Mouse (Mus musculus) hindbrain, embryonic 16.5 days (tissue): ENCODE data around the gene Osgepl1. TPM values are rescaled to one million over a fixed set of nuclear protein-coding genes. Genes with fewer than 3 reads are reported as not detected.
"Not testable (repeated sequence)": the region's sequence is repeated elsewhere in the genome, so short reads cannot be mapped to it uniquely, and the experiment has no call there.

ENCODE experiments used
- ATAC-seq: fragments of 200-750 bp; cut with Nextera tagmentation; 2 replicates; pipeline ENCODE4 v1.8.0; 2017; ENCODE audit warnings: moderate TSS enrichment, moderate library complexity
- H3K27ac ChIP-seq: fragments of 300-500 bp; sonication (generic); 2 replicates; pipeline ENCODE4 v1.5.1; 2014; ENCODE audit warnings: low read depth, mild to moderate bottlenecking, control low read depth, low read length, moderate library complexity
- H3K27me3 ChIP-seq: fragments of 300-500 bp; sonication (generic); replicated peaks from 2 replicates; pipeline ENCODE4 v1.6.1; 2014; ENCODE audit warnings: low read length; ENCODE audit not compliant: control insufficient read depth, insufficient read depth
- H3K36me3 ChIP-seq: fragments of 300-500 bp; sonication (generic); 2 replicates; pipeline ENCODE4 v1.6.1; 2014; ENCODE audit warnings: mild to moderate bottlenecking, low read length, moderate library complexity, mixed read lengths; ENCODE audit not compliant: control insufficient read depth, insufficient read depth
- H3K4me1 ChIP-seq: fragments of 300-500 bp; sonication (generic); 2 replicates; pipeline ENCODE4 v1.6.1; 2014; ENCODE audit warnings: low read depth, low read length; ENCODE audit not compliant: control insufficient read depth, insufficient read depth
- H3K4me2 ChIP-seq: fragments of 300-500 bp; sonication (generic); 2 replicates; pipeline ENCODE4 v1.6.1; 2014; ENCODE audit warnings: mild to moderate bottlenecking, low read length, control low read depth, moderate library complexity
- H3K4me3 ChIP-seq: fragments of 300-500 bp; sonication (generic); 2 replicates; pipeline ENCODE4 v1.5.1; 2014; ENCODE audit warnings: mild to moderate bottlenecking, low read length, control low read depth, moderate library complexity
- H3K9ac ChIP-seq: fragments of 300-500 bp; sonication (generic); 2 replicates; pipeline ENCODE4 v1.6.1; 2014; ENCODE audit warnings: low read depth, mild to moderate bottlenecking, control low read depth, low read length, moderate library complexity
- H3K9me3 ChIP-seq: fragments of 300-500 bp; sonication (generic); 2 replicates; pipeline ENCODE4 v1.6.1; 2014; ENCODE audit warnings: mild to moderate bottlenecking, low read length, moderate library complexity; ENCODE audit not compliant: control insufficient read depth
- WGBS: fragments of 180-500 bp; shearing (Covaris S2); extraction: QIAGEN DNeasy Blood & Tissue Kit; methylation state at CpG from one replicate; pipeline ENCODE4 v1.1.7; 2014; 5-methylcytosine and 5-hydroxymethylcytosine counted together
- polyA plus RNA-seq: library from polyadenylated mRNA; unstranded; fragments of >200 nt; fragmentation: Nextera tagmentation; extraction: Ambion mirVana; gene quantifications from 2 replicates; pipeline ENCODE4 v1.2.1, GENCODE M21; 2015

Osgepl1 gene
- polyA plus RNA-seq, 1 experiment from 2014 or later: 18.4 TPM

- H3K36me3 ChIP-seq: no peaks in the 10 kb centered on the region; the same call in none of the 2 replicates
- no peaks in the 10 kb centered on the region for H3K27me3 ChIP-seq
- H3K4me3 ChIP-seq: no peak overlapping the region
- WGBS: 96% methylated on average over 5 of the region's 5 CpGs
- H3K27ac ChIP-seq: no peak overlapping the region
- no peak overlapping the region for H3K4me2 ChIP-seq
- no peak overlapping the region for H3K9ac ChIP-seq
- H3K4me1 ChIP-seq: no peaks in the 10 kb centered on the region
- no peaks in the 10 kb centered on the region for H3K9me3 ChIP-seq
- ATAC-seq: no peak
Observed at GRCm38 (mm10) chr1:53323254-53323653, 9.8 kb downstream of the Osgepl1 start.

DNA sequence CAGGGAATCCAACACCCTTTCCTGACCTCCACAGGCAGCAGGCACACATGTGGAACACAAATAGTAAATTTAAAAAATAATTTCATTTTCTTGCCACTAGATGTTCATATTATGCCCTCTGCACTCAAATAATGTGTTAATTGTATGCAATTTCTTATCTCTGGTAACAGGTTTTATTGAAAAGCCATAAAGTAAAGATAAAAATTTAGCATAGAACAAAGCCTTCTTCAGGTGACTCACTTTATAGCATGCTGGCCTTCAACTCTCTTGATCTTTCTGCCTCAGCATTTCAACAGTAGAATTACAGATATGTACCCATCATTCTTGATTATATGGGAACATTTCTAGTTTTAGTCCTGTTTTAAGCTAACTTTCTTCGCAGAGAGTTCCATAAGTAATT is 10.9 kb downstream of the Osgepl1 start:
- WGBS: 97% methylated on average over 1 of the region's 1 CpGs
- Histone ChIP-seq H3K9me3 (no peaks in the 10 kb centered on the region), H3K4me3 (no peak overlapping the region), H3K4me1 (no peaks in the 10 kb centered on the region), H3K9ac (no peak overlapping the region), H3K27ac (no peak overlapping the region), H3K4me2 (no peak overlapping the region), H3K36me3 (no peaks in the 10 kb centered on the region; the same call in none of the 2 replicates), H3K27me3 (no peaks in the 10 kb centered on the region)
- no peak for ATAC-seq

GRCm38 (mm10) chr1:53324827-53325494 is 11.5 kb downstream of the Osgepl1 start:
- Histone ChIP-seq H3K9ac (no peak overlapping the region), H3K9me3 (no peaks in the 10 kb centered on the region), H3K27ac (no peak overlapping the region), H3K4me1 (no peaks in the 10 kb centered on the region), H3K27me3 (no peaks in the 10 kb centered on the region), H3K36me3 (no peaks in the 10 kb centered on the region; the same call in none of the 2 replicates), H3K4me3 (no peak overlapping the region), H3K4me2 (no peak overlapping the region)
- 93% methylated on average over 5 of the region's 5 CpGs for WGBS
- ATAC-seq: no peak

DNA sequence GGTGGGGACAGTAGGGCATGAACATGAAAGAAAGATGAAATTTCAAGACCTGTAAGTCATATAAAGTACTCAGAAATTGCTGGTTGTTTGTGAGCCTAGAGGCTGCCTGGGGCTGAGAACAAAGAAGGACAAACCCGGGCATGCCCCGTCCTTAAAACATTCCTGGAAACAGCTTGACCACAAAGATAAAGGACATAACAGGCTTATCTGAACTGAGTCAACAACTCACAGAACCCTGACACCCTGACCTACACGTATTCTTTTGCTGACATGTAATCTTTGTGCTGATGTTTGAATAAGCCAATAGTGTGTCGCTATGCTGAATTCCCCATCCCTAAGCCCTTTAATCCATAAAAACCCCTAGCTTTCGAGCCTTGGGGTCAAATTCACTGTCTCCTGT is 20.1 kb downstream of the Osgepl1 start:
- 87% methylated on average over 5 of the region's 5 CpGs for WGBS
- not testable (repeated sequence) for H3K4me2 ChIP-seq

DNA sequence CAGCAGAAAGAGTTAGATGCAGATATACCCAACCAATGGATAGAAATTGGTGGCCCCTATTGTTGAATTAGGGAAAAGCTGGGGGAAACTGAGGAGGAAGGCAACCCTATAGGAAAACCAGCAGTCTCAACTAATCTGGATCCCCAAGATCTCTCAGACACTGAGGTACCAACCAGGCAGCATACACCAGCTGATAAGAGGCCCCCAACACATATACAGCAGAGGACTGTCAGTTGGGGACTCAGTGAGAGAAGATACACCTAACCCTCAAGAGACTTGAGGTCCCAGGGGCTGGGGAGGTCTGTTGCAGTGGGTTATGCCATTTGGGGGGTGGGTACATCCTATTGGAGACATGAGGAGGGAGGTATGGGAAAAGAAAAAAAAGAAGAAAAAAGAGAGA is 22.0 kb downstream of the Osgepl1 start:
- no peak for ATAC-seq
- Histone ChIP-seq H3K9ac (no peak overlapping the region), H3K4me3 (no peak overlapping the region), H3K27ac (no peak overlapping the region), H3K27me3 (no peaks in the 10 kb centered on the region), H3K36me3 (no peaks in the 10 kb centered on the region; the same call in 1 of the 2 replicates), H3K9me3 (peaks cover 3% of the 10 kb centered on the region), H3K4me2 (no peak overlapping the region), H3K4me1 (no peaks in the 10 kb centered on the region)

More for the DNA sequence above, 20.1 kb downstream of the Osgepl1 start:
- ATAC-seq, H3K9me3 ChIP-seq, H3K9ac ChIP-seq, H3K27ac ChIP-seq, H3K27me3 ChIP-seq, H3K36me3 ChIP-seq, H3K4me3 ChIP-seq, H3K4me1 ChIP-seq: not testable (repeated sequence)

DNA sequence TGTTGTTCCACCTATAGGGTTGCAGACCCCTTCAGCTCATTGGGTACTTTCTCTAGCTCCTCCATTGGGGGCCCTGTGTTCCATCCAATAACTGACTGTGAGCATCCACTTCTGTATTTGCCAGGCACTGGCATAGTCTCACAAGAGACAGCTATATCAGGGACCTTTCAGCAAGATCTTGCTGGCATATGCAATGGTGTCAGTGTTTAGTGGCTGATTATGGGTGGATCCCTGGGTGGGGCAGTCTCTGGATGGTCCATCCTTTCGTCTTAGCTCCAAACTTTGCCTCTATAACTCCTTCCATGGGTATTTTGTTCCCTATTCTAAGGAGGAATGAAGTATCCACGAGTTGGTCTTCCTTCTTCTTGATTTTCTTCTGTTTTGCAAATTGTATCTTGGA is 24.0 kb downstream of the Osgepl1 start:
- H3K4me2 ChIP-seq, H3K27ac ChIP-seq, H3K27me3 ChIP-seq, ATAC-seq, H3K9ac ChIP-seq, H3K4me1 ChIP-seq, H3K4me3 ChIP-seq: not testable (repeated sequence)
- 76% methylated on average over 2 of the region's 2 CpGs for WGBS
- Histone ChIP-seq H3K9me3 (peaks cover 13% of the 10 kb centered on the region), H3K36me3 (peaks cover 12% of the 10 kb centered on the region)

GRCm38 (mm10) chr1:53341071-53341470 is 27.6 kb downstream of the Osgepl1 start:
- 98% methylated on average over 2 of the region's 2 CpGs for WGBS
- H3K36me3 ChIP-seq: peaks cover 33% of the 10 kb centered on the region
- H3K27me3 ChIP-seq: no peaks in the 10 kb centered on the region
- no peak overlapping the region for H3K9ac ChIP-seq
- H3K4me2 ChIP-seq: no peak overlapping the region
- H3K9me3 ChIP-seq: peaks cover 15% of the 10 kb centered on the region
- no peak overlapping the region for H3K4me3 ChIP-seq
- no peak for ATAC-seq
- H3K4me1 ChIP-seq: no peaks in the 10 kb centered on the region
- H3K27ac ChIP-seq: no peak overlapping the region

- peaks cover 7% of the 10 kb centered on the region for H3K36me3 ChIP-seq
- peak within 1 kb of the TSS; percentile 58 for H3K4me2 ChIP-seq
- peak within 1 kb of the TSS; percentile 77 for H3K4me3 ChIP-seq
- H3K9me3 ChIP-seq: no peaks in the 10 kb centered on the region
- WGBS: under 1% methylated on average over 41 of the region's 44 CpGs
- H3K27me3 ChIP-seq: no peaks in the 10 kb centered on the region
- ATAC-seq: peak; percentile 100
- H3K27ac ChIP-seq: peak within 1 kb of the TSS; percentile 90
- H3K4me1 ChIP-seq: peaks cover 6% of the 10 kb centered on the region
- H3K9ac ChIP-seq: peak within 1 kb of the TSS; percentile 93
Observed at GRCm38 (mm10) chr1:53352327-53353261, 39.2 kb downstream of the Osgepl1 start, which contains the start of the genes Asdurf, Gm28551 and Asnsd1. Asdurf (minus strand) TSS chr1:53352619. Gm28551 (minus strand) TSS chr1:53352667. Asnsd1 (minus strand) TSS chr1:53352752.

- H3K4me2 ChIP-seq: no peak overlapping the region
- H3K4me3 ChIP-seq: no peak overlapping the region
- no peak overlapping the region for H3K27ac ChIP-seq
- H3K4me1 ChIP-seq: no peaks in the 10 kb centered on the region
- no peak overlapping the region for H3K9ac ChIP-seq
- no peaks in the 10 kb centered on the region for H3K36me3 ChIP-seq
- no peaks in the 10 kb centered on the region for H3K27me3 ChIP-seq
- no peaks in the 10 kb centered on the region for H3K9me3 ChIP-seq
- no peak for ATAC-seq
Observed at GRCm38 (mm10) chr1:53358988-53359387, 45.6 kb downstream of the Osgepl1 start.
